Mouse (Mus musculus) B cell, adult 62 days (primary cell): ENCODE measurements around the gene Mybpc2. TPM values are rescaled to one million over a fixed set of nuclear protein-coding genes. Genes with fewer than 3 reads are reported as not detected.

Experiments used
- total RNA-seq: library from RNA; stranded (reverse); gene quantifications from 4 replicates; pipeline ENCODE4 v1.2.4, GENCODE M21; 2023

The Mybpc2 gene
- total RNA-seq, result 14.6 to 19.3 TPM (median 15.8 TPM) in 4 replicates

DNA sequence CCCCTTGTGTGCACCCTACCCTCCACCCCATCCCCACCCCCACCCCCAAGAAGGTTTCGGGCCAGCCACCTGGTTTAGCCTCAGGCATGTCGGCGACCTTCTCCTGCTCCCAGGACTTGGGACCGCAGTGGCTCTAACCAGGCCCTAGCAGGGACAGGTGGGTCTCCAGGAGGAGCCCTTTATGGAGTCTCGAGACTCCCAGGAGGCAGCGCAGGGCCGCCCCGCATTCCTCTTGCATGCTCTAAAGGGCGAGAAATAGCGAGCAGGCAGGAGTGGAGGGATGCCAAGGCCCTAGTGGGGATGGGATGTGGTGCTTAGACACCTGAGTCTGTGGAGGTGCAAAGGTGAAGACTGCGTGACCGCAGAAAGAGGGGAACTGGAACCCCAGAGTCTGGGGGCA, at the start of gene Mybpc2:
TSS of gene Mybpc2 (minus strand) at position 155 of the 400 bp plus-strand sequence.

DNA sequence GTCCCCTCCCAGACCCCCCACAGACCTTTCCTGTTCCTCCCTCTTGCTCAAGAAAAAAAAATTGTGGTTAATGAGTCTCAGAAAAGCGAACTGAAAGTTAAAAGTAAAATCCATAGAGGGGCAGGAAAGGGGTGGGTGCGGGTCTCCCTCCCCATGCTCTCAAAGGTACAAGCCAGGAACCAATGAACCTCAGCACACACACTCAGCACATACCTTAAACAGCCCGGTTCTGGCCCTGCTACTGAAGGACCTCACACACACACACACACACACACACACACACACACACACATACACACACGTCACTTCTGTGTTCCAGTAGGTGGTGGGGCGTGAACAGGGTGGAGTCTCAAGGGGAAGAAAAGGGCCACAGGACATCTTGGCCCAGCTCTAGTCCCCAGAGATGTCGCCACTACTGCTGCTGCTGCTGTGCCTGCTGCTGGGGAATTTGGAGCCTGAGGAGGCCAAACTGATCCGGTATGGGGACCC, 47.8 kb upstream of the Mybpc2 start, which contains the start of gene Napsa:
TSS of gene Napsa (plus strand) at position 168 of the 489 bp plus-strand sequence.

GRCm38 (mm10) chr7:44553826-44554225, 29.4 kb upstream of the Mybpc2 start, which contains the start of gene Nr1h2:
Nr1h2 (minus strand) TSS chr7:44553951.

DNA sequence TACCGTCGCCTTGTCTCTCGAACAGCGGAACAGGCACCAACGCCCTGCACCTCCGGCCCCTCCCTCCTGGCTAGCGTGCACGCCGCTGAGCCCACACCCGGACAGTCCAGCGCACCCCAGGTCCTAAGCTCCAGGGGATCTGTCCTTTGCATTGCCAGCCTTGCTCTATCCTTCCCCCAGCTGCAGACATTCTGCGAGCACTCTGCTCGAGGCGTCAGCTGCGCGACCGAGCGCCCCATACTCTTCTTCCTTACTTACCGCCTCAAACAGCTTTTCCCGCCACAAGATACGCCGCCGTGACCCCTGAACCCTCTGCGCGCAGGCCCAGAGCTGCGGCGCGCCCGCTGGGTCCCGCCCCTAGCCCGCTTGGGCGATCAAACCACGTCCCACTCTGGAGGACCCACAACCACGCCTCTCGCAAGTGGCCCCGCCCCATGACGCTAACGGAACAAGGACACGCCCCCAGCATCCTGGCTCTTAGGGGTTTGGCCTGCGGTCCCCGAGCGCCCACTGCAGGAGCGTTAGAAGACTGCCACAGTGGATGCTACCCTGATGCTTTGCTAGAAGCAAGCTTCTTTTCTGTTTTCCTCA, 24.1 kb upstream of the Mybpc2 start, which contains the start of gene Pold1:
TSS of gene Pold1 (minus strand) at position 353 of the 591 bp plus-strand sequence.

GRCm38 (mm10) chr7:44531946-44532732, 7.7 kb upstream of the Mybpc2 start, which contains the start of gene Spib:
Spib (minus strand) TSS chr7:44532071.

DNA sequence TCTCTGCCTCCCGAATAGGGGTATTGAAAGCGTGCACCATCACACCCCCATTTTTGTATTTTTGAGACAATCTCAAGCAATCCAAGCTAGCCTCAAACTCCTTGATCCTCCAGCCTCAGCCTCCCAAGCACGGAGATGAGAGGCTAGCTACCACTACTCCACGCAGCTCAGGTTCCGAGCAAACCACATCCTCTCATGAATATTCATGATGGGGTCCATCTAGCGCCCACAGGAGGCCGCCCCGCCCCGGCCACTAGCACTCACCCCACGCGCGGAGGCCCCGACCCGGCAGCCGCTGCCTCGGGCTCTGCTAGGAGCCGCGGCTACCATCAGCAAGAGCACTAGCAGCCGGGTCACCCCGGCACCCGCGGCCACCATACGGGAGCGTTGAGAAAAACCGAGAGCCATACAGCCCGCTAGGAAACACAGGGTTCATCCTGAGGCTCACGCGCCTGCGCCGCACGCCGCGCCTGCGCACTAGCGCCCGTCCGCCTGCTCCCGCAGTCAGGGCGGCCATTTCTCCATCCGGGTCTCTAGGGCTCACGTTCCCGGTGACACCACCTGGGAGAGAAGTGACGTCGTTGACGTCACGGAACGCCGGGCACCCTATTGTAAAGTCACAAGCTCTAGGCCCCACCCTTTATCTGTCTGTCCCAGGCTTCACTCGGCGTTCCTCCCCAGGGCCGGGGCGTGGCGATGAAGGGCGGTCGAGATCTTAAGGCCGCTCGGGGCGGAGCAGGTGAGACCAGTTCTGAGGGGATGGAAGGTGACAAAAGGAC, 28.3 kb downstream of the Mybpc2 start, which contains the start of the genes Emc10 and Fam71e1:
TSS of gene Emc10 (minus strand) at position 538 of the 779 bp plus-strand sequence.
TSS of gene Fam71e1 (plus strand) at position 590 of the 779 bp plus-strand sequence.

DNA sequence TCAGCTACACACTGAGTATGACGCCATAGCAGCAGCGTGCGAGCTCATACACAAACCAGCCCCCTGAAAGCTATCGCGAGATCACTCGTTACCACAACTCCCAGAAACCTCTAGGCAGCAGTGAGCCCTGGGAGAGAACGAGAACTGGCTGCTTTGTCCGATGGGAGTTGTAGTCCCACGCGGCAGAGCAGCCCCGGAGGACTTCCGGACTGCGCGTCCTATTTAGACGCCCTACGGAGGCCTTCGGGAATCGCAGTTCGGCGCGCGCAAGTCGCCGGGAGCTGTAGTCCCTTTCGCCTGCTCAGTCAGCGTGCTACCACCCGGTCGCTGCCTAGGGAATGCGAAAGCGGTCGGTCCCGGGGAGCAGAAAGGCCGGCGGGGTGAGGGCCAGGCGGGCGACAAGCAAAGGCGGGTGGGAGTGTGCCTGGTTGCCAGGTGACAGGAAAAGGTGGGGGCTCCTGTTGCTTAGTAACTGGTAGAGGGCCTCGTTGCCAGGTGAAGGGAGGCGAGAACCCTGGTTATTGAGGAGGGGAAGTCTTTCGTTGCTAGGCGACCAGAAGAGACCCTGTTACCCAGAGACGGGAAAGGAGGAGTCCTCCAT, 56.5 kb downstream of the Mybpc2 start, which contains the start of gene Josd2:
TSS of gene Josd2 (plus strand) at position 170 of the 601 bp plus-strand sequence.

GRCm38 (mm10) chr7:44465111-44465510, 59.3 kb downstream of the Mybpc2 start, which contains the start of gene Aspdh:
Aspdh (plus strand) TSS chr7:44465391.

Other genes with a start within 250 kb of the Mybpc2 start
- gene Clec11a, start 217.8 kb downstream of the Mybpc2 start, total RNA-seq, result 1.7 to 2.6 TPM (median 2.3 TPM) in 4 replicates
- 37.6 to 51.0 TPM (median 41.9 TPM) in 4 replicates for gene Shank1, start 214.4 kb downstream of the Mybpc2 start, total RNA-seq
- gene Syt3, start 140.6 kb downstream of the Mybpc2 start, total RNA-seq, result not detected in 4 replicates
- not detected in 4 replicates for gene 1700008O03Rik, start 138.8 kb downstream of the Mybpc2 start, total RNA-seq
- gene Lrrc4b, start 95.6 kb downstream of the Mybpc2 start, total RNA-seq, result not detected in 4 replicates
- not detected in 4 replicates for gene Aspdh, start 59.3 kb downstream of the Mybpc2 start, total RNA-seq
- 52.2 to 62.7 TPM (median 54.5 TPM) in 4 replicates for gene Josd2, start 56.7 kb downstream of the Mybpc2 start, total RNA-seq
- gene Emc10, start 28.1 kb downstream of the Mybpc2 start, total RNA-seq, result 68.3 to 80.4 TPM (median 71.3 TPM) in 4 replicates
- gene Fam71e1, start 28.1 kb downstream of the Mybpc2 start, total RNA-seq, result 10.1 to 16.1 TPM (median 11.9 TPM) in 4 replicates
- 425 to 467 TPM (median 446 TPM) in 4 replicates for gene Spib, start 7.4 kb upstream of the Mybpc2 start, total RNA-seq
- gene Pold1, start 24.2 kb upstream of the Mybpc2 start, total RNA-seq, result 148 to 155 TPM (median 150 TPM) in 4 replicates
- gene Nr1h2, start 29.3 kb upstream of the Mybpc2 start, total RNA-seq, result 391 to 409 TPM (median 403 TPM) in 4 replicates
- 536 to 582 TPM (median 560 TPM) in 4 replicates for gene Napsa, start 47.7 kb upstream of the Mybpc2 start, total RNA-seq
- gene Kcnc3, start 66.0 kb upstream of the Mybpc2 start, total RNA-seq, result 24.2 to 30.1 TPM (median 26.7 TPM) in 4 replicates
- gene Myh14, start 146.2 kb upstream of the Mybpc2 start, total RNA-seq, result 0.27 TPM in 1 of 4 replicates, not detected in the others
- gene Izumo2, start 184.1 kb upstream of the Mybpc2 start, total RNA-seq, result not detected in 4 replicates
- 71.8 to 83.5 TPM (median 82.3 TPM) in 4 replicates for gene Vrk3, start 223.8 kb upstream of the Mybpc2 start, total RNA-seq
- gene Zfp473, start 226.4 kb upstream of the Mybpc2 start, total RNA-seq, result 2.4 to 3.5 TPM (median 2.5 TPM) in 4 replicates